Mouse (Mus musculus) induced T-regulatory cell, adult 2 months (primary cell): ENCODE measurements around the gene Adra2c.

Experiments used
- DNase-seq: peaks from one replicate; pipeline ENCODE4 v3.0.0-alpha.2; 2012; ENCODE audit warnings: low read depth

Gene Adra2c

GRCm38 (mm10) chr5:35311738-35312250 is 33.7 kb downstream of the Adra2c start:
- DNase-seq, result no peak

GRCm38 (mm10) chr5:35313231-35313821 is 35.2 kb downstream of the Adra2c start:
- no peak for DNase-seq

GRCm38 (mm10) chr5:35313826-35314586 is 35.9 kb downstream of the Adra2c start:
- no peak for DNase-seq

GRCm38 (mm10) chr5:35314629-35315028 is 36.5 kb downstream of the Adra2c start:
- no peak for DNase-seq

GRCm38 (mm10) chr5:35315204-35315603 is 37.1 kb downstream of the Adra2c start:
- DNase-seq, result no peak

GRCm38 (mm10) chr5:35320650-35321049 is 42.5 kb downstream of the Adra2c start:
- DNase-seq, result no peak

GRCm38 (mm10) chr5:35330822-35331221 is 52.7 kb downstream of the Adra2c start:
- no peak for DNase-seq
